Mouse (Mus musculus) erythroblast, embryonic 14.5 days (primary cell): ENCODE measurements around the gene Grip1.

ENCODE experiments used
- GATA1 ChIP-seq: IDR thresholded peaks from 2 replicates; pipeline ENCODE4 v1.6.1; 2012; ENCODE audit warnings: low read length, inconsistent platforms, mixed read lengths
- TAL1 ChIP-seq: IDR thresholded peaks from 3 replicates; pipeline ENCODE4 v1.6.1; 2012; ENCODE audit warnings: low read length, inconsistent platforms, mixed read lengths

DNA sequence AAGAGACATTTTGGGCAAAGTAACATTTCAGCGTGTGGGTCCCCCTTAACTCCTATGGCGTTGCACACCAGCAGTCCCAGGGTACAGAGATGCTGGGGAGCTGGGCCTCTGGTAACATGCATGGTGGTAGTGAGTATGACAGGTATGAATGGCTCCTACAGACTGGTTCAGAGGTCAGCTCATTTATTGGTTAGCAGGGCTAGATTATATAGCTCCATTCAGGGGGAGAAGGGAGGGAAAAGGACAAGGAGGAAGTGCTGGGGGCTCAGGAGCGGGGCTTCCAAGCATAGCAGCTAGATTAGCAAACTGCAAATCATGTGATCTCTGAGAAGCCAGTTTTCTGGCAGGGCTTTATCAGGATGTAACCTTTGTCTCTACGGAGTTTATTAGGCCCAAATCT is 544.8 kb downstream of the Grip1 start:
- TF ChIP-seq GATA1 (no peak), TAL1 (no peak)
